Mouse (Mus musculus): ENCODE measurements around the gene Crebbp. TPM values are rescaled to one million over a fixed set of nuclear protein-coding genes. Genes with fewer than 3 reads are reported as not detected.

Crebbp gene
- polyA plus RNA-seq, 1 experiment from 2014 or later = 27.9 TPM

DNA sequence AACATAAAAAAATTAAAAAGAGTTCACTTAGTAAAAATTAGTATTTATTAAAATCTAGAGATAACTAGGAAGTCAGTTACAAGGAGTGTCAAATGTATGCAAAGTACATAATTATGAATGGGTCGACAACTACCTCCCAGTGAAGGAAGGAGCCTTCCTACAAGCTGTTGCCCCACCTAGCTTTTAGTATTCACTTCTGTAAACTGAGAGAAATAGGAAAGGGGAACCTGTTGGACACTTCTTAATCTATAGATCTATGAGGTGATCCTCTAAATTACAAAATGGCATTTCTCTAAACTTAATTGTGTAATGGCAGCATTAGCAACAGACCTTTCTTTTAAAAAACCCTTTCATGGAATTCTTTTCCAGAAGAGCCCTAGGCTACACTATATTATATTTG, 84.9 kb downstream of the Crebbp start:
- no peaks in the 10 kb centered on the region for H3K27me3 ChIP-seq (ENCODE audit: control insufficient read depth, insufficient read depth, low read length)
- no peak for ATAC-seq (replicated peaks; ENCODE audit: insufficient number of reproducible peaks, low FRiP score, low TSS enrichment)
- no peaks in the 10 kb centered on the region for H3K9me3 ChIP-seq (replicated peaks; ENCODE audit: control insufficient read depth, low read length)
- no peak overlapping the region for H3K4me2 ChIP-seq
- WGBS (ENCODE audit: insufficient replicate concordance) = 82% methylated on average over 1 of the region's 1 CpGs
- H3K36me3 ChIP-seq (ENCODE audit: control insufficient read depth, insufficient read depth, low read length) = peaks cover 18% of the 10 kb centered on the region
- H3K9ac ChIP-seq (ENCODE audit: low read depth, low read length) = no peak overlapping the region
- H3K27ac ChIP-seq (ENCODE audit: low read depth, low read length) = no peak overlapping the region
- H3K4me1 ChIP-seq (ENCODE audit: control insufficient read depth, insufficient read depth, low read length) = no peaks in the 10 kb centered on the region
- no peak overlapping the region for H3K4me3 ChIP-seq (ENCODE audit: low read depth, low read length)

DNA sequence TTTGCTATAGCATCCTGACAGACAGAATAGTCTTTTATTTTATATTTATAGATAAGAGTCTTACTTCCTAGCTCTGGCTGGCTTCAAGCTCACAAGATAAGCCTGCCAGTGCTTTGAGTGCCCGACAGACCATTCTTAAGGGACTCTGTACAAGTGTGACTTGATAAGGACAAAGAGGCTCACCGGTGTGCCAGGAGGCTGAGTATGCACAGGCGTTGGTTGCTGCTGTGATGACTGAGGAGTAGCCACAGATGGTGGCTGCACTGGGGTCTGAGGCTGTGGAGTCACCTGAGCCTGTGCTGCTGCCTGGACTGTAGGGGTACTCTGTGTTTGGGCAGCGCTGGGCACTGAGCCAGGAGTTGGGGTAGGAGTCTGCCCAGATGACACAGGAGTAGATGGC, 96.7 kb downstream of the Crebbp start:
- H3K9me3 ChIP-seq (replicated peaks; ENCODE audit: control insufficient read depth, low read length) = no peaks in the 10 kb centered on the region
- WGBS (ENCODE audit: insufficient replicate concordance) = 46% methylated on average over 4 of the region's 4 CpGs
- no peak overlapping the region for H3K4me2 ChIP-seq
- no peaks in the 10 kb centered on the region for H3K27me3 ChIP-seq (ENCODE audit: control insufficient read depth, insufficient read depth, low read length)
- H3K4me3 ChIP-seq (ENCODE audit: low read depth, low read length) = no peak overlapping the region
- no peak overlapping the region for H3K27ac ChIP-seq (ENCODE audit: low read depth, low read length)
- no peak for ATAC-seq (replicated peaks; ENCODE audit: insufficient number of reproducible peaks, low FRiP score, low TSS enrichment)
- peaks cover 7% of the 10 kb centered on the region; the same call in 1 of the 2 replicates for H3K4me1 ChIP-seq (ENCODE audit: control insufficient read depth, insufficient read depth, low read length)
- peaks cover 26% of the 10 kb centered on the region for H3K36me3 ChIP-seq (ENCODE audit: control insufficient read depth, insufficient read depth, low read length)
- H3K9ac ChIP-seq (ENCODE audit: low read depth, low read length) = no peak overlapping the region

DNA sequence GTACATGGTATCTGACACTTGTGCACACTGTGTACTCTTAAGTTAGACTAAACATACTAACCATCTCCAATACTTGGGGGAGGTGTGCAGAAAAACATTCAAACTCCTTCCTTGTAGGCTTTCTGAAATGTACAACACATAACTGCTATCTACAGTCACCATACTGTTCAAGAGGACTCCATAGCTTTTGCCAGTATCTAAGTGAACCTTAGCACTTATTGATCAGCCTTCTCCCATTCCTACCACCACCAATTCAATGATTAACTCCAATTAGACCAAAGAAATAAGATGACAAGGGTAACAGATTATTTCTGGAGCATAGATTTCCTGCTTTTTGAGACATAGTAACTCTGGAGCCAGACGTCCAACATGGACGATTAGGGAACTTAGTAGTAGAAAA, 113.4 kb downstream of the Crebbp start:
- no peak for ATAC-seq (replicated peaks; ENCODE audit: insufficient number of reproducible peaks, low FRiP score, low TSS enrichment)
- peaks cover 12% of the 10 kb centered on the region for H3K36me3 ChIP-seq (ENCODE audit: control insufficient read depth, insufficient read depth, low read length)
- H3K27ac ChIP-seq (ENCODE audit: low read depth, low read length) = no peak overlapping the region
- H3K4me2 ChIP-seq = no peak overlapping the region
- H3K9me3 ChIP-seq (replicated peaks; ENCODE audit: control insufficient read depth, low read length) = no peaks in the 10 kb centered on the region
- no peaks in the 10 kb centered on the region for H3K27me3 ChIP-seq (ENCODE audit: control insufficient read depth, insufficient read depth, low read length)
- WGBS (ENCODE audit: insufficient replicate concordance) = 78% methylated on average over 2 of the region's 2 CpGs
- no peaks in the 10 kb centered on the region for H3K4me1 ChIP-seq (ENCODE audit: control insufficient read depth, insufficient read depth, low read length)
- no peak overlapping the region for H3K9ac ChIP-seq (ENCODE audit: low read depth, low read length)
- H3K4me3 ChIP-seq (ENCODE audit: low read depth, low read length) = no peak overlapping the region

DNA sequence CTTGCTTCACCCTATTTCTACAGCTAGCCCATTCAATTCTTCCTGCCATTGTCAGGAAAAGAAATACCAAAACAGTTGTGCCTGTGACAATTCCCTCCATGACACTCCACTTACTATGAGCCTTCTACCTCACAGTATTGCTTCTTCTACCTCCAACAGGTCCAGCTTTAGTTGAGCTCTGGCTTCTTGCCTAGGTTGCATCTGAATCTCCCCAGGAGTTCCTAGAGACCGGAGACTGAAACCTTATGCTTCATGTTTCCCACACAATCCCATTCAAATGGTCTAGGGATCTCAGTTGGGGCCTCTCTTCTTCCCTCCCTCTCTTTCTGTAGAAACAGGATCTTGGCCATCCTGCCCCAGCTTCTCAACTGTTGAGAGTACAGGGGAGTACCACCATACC, 116.3 kb downstream of the Crebbp start:
- no peak overlapping the region for H3K4me3 ChIP-seq (ENCODE audit: low read depth, low read length)
- no peak for ATAC-seq (replicated peaks; ENCODE audit: insufficient number of reproducible peaks, low FRiP score, low TSS enrichment)
- no peaks in the 10 kb centered on the region for H3K4me1 ChIP-seq (ENCODE audit: control insufficient read depth, insufficient read depth, low read length)
- peaks cover 28% of the 10 kb centered on the region for H3K36me3 ChIP-seq (ENCODE audit: control insufficient read depth, insufficient read depth, low read length)
- no peak overlapping the region for H3K9ac ChIP-seq (ENCODE audit: low read depth, low read length)
- H3K27ac ChIP-seq (ENCODE audit: low read depth, low read length) = no peak overlapping the region
- WGBS (ENCODE audit: insufficient replicate concordance) = 100% methylated on average over 1 of the region's 1 CpGs
- H3K27me3 ChIP-seq (ENCODE audit: control insufficient read depth, insufficient read depth, low read length) = no peaks in the 10 kb centered on the region
- no peak overlapping the region for H3K4me2 ChIP-seq
- no peaks in the 10 kb centered on the region for H3K9me3 ChIP-seq (replicated peaks; ENCODE audit: control insufficient read depth, low read length)

DNA sequence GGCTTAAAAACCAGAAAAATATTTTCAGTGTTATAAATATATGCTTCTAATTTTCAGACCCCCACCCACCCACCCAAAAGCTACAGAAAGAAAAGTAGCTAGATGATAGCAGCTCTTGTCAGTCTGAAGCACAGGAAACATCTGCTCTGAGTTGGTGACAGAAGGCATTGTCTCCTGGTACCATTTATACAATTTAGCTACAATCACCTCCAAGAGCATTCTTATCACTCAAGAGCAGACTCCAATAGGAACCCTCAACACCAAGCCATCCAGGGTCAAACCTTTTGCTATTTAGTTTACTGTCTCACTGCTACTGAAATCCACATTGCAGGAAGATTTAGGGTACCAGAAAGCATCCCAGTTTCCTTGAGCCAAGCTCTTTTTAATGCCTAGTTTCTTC, 116.9 kb downstream of the Crebbp start:
- H3K9ac ChIP-seq (ENCODE audit: low read depth, low read length) = no peak overlapping the region
- peaks cover 31% of the 10 kb centered on the region for H3K36me3 ChIP-seq (ENCODE audit: control insufficient read depth, insufficient read depth, low read length)
- H3K27ac ChIP-seq (ENCODE audit: low read depth, low read length) = no peak overlapping the region
- no peaks in the 10 kb centered on the region for H3K27me3 ChIP-seq (ENCODE audit: control insufficient read depth, insufficient read depth, low read length)
- H3K4me2 ChIP-seq = no peak overlapping the region
- H3K4me3 ChIP-seq (ENCODE audit: low read depth, low read length) = no peak overlapping the region
- no peaks in the 10 kb centered on the region for H3K4me1 ChIP-seq (ENCODE audit: control insufficient read depth, insufficient read depth, low read length)
- H3K9me3 ChIP-seq (replicated peaks; ENCODE audit: control insufficient read depth, low read length) = no peaks in the 10 kb centered on the region
- no peak for ATAC-seq (replicated peaks; ENCODE audit: insufficient number of reproducible peaks, low FRiP score, low TSS enrichment)

DNA sequence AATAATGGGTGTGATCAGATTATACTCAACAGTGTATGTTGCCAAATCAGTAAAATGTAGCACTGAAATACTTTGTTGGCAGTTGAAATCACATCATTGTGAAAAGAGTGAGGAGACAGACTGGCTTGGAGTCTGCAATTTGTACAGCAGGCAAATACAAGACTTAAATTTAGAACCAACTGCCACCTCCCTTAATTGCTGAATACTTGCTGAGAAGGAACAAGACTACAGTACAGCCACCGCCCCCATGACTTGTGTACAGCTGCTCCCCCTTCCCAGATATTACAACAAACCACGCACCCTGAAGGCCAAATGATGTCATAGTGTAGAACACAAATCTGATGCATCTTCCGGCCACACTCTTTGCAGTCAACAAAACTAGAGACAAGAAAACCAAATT, 117.7 kb downstream of the Crebbp start:
- Histone ChIP-seq H3K4me1 (ENCODE audit: control insufficient read depth, insufficient read depth, low read length) (no peaks in the 10 kb centered on the region), H3K4me3 (ENCODE audit: low read depth, low read length) (no peak overlapping the region), H3K4me2 (no peak overlapping the region), H3K9me3 (replicated peaks; ENCODE audit: control insufficient read depth, low read length) (no peaks in the 10 kb centered on the region), H3K36me3 (ENCODE audit: control insufficient read depth, insufficient read depth, low read length) (peaks cover 39% of the 10 kb centered on the region), H3K27me3 (ENCODE audit: control insufficient read depth, insufficient read depth, low read length) (no peaks in the 10 kb centered on the region), H3K27ac (ENCODE audit: low read depth, low read length) (no peak overlapping the region), H3K9ac (ENCODE audit: low read depth, low read length) (no peak overlapping the region)
- no peak for ATAC-seq (replicated peaks; ENCODE audit: insufficient number of reproducible peaks, low FRiP score, low TSS enrichment)
- 88% methylated on average over 3 of the region's 3 CpGs for WGBS (ENCODE audit: insufficient replicate concordance)

DNA sequence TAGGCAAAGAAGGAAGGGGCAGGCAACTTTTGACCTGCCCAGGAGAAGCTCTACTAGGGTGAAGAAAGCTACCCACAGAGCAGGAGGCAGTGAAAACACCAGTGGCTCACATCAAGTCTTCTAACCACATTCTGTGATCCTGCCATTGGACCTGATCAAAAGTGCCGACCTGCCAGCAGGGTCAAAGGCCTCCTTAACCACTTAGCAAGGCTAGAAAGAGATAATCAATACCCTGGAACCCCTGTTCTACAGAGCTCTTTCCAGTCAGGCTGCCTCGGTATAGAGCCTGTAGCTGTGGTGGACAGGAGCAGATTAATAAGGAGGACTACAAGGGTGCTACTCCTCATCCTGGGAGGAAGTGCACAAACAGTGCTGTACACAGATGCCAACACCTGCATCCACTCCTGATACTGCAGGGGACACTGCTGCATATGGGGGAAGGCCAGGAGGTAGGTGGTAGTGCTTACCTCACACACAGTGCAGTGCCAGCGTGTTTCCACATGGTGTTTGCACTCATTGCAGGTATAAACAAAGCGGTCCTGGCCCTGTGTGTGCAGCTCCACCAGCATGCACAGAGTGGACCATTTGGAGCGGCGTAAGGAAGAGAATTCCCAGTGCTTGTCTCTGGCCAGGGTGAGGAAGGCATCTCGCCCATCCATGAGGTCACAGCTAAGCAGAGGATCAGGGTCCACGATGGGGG, 126.4 kb downstream of the Crebbp start:
- Histone ChIP-seq H3K27me3 (ENCODE audit: control insufficient read depth, insufficient read depth, low read length) (no peaks in the 10 kb centered on the region), H3K27ac (ENCODE audit: low read depth, low read length) (no peak overlapping the region), H3K9ac (ENCODE audit: low read depth, low read length) (no peak overlapping the region), H3K4me3 (ENCODE audit: low read depth, low read length) (no peak overlapping the region), H3K9me3 (replicated peaks; ENCODE audit: control insufficient read depth, low read length) (no peaks in the 10 kb centered on the region), H3K36me3 (ENCODE audit: control insufficient read depth, insufficient read depth, low read length) (peaks cover 69% of the 10 kb centered on the region), H3K4me1 (ENCODE audit: control insufficient read depth, insufficient read depth, low read length) (no peaks in the 10 kb centered on the region), H3K4me2 (no peak overlapping the region)
- ATAC-seq (replicated peaks; ENCODE audit: insufficient number of reproducible peaks, low FRiP score, low TSS enrichment) = no peak
- WGBS (ENCODE audit: insufficient replicate concordance) = 90% methylated on average over 8 of the region's 8 CpGs

DNA sequence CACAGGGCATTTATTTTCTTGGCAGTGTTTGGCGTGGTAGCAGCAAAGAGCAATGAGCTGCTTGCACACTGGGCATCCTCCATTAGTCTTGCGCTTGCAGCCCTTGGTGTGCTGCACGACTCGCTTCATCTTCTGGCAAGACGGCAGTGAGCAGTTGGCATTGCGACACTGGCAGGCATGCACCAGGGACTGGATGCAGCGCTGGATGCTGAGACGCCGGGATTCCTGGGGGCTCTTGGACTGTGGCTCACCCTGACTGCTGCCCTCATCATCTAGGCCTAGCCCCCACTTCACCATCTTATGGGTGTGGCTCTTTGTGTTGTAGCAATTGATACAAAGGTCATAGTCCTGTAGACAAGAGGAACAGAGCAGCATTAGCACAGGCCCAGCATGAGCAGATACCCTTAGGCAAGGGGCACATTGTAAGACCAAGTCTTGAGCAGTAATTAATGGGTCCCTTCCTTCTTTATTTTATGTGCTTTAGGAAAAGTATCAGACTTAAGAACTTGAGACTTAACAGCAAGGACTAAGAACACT, 127.9 kb downstream of the Crebbp start:
- Histone ChIP-seq H3K4me3 (ENCODE audit: low read depth, low read length) (no peak overlapping the region), H3K36me3 (ENCODE audit: control insufficient read depth, insufficient read depth, low read length) (peaks cover 57% of the 10 kb centered on the region), H3K9me3 (replicated peaks; ENCODE audit: control insufficient read depth, low read length) (no peaks in the 10 kb centered on the region), H3K27ac (ENCODE audit: low read depth, low read length) (no peak overlapping the region), H3K4me1 (ENCODE audit: control insufficient read depth, insufficient read depth, low read length) (no peaks in the 10 kb centered on the region), H3K4me2 (no peak overlapping the region), H3K27me3 (ENCODE audit: control insufficient read depth, insufficient read depth, low read length) (no peaks in the 10 kb centered on the region), H3K9ac (ENCODE audit: low read depth, low read length) (no peak overlapping the region)
- 97% methylated on average over 9 of the region's 9 CpGs for WGBS (ENCODE audit: insufficient replicate concordance)
- ATAC-seq (replicated peaks; ENCODE audit: insufficient number of reproducible peaks, low FRiP score, low TSS enrichment) = no peak

DNA sequence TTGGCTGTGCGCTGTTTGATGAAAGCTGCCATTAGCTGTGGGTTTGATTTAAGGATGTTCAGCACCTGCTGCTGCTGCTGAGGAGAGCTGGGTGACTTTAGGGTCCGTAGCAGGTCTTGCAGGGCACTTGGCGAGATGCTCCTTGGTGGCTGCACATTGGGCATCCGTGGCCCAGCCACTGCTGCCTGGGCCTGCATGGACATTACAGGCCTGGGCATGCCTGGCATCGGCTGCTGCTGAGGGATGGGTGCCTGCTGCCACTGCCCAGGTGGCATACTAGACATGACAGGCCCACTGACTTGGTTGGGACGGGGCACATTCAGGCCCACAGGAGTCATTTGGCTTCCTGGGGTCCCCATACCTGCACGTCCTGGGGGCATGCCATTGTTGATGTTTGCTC, 128.7 kb downstream of the Crebbp start:
- ATAC-seq (replicated peaks; ENCODE audit: insufficient number of reproducible peaks, low FRiP score, low TSS enrichment) = no peak
- Histone ChIP-seq H3K4me2 (no peak overlapping the region), H3K4me3 (ENCODE audit: low read depth, low read length) (no peak overlapping the region), H3K27me3 (ENCODE audit: control insufficient read depth, insufficient read depth, low read length) (no peaks in the 10 kb centered on the region), H3K4me1 (ENCODE audit: control insufficient read depth, insufficient read depth, low read length) (0 out of 2 replicates have a peak, but pooled peaks cover 3% of the 10 kb centered on the region), H3K27ac (ENCODE audit: low read depth, low read length) (no peak overlapping the region), H3K9ac (ENCODE audit: low read depth, low read length) (no peak overlapping the region), H3K9me3 (replicated peaks; ENCODE audit: control insufficient read depth, low read length) (no peaks in the 10 kb centered on the region), H3K36me3 (ENCODE audit: control insufficient read depth, insufficient read depth, low read length) (peaks cover 52% of the 10 kb centered on the region)
- 92% methylated on average over 7 of the region's 7 CpGs for WGBS (ENCODE audit: insufficient replicate concordance)
